Mouse (Mus musculus) kidney, adult 10 weeks (tissue): ENCODE measurements around the gene Whamm. TPM values are rescaled to one million over a fixed set of nuclear protein-coding genes. Genes with fewer than 3 reads are reported as not detected.

ENCODE experiments used
- polyA plus RNA-seq: library from polyadenylated mRNA; stranded (reverse); fragments of 350-450 nt; fragmentation: Illumina TruSeq; extraction: RNeasy Lipid Tissue Mini Kit (QIAGEN cat#74804); gene quantifications from one replicate; pipeline ENCODE4 v1.2.3, GENCODE M21; 2014; ENCODE audit warnings: low read depth, low replicate concordance

Gene Whamm
- polyA plus RNA-seq, result 7.3 TPM

DNA sequence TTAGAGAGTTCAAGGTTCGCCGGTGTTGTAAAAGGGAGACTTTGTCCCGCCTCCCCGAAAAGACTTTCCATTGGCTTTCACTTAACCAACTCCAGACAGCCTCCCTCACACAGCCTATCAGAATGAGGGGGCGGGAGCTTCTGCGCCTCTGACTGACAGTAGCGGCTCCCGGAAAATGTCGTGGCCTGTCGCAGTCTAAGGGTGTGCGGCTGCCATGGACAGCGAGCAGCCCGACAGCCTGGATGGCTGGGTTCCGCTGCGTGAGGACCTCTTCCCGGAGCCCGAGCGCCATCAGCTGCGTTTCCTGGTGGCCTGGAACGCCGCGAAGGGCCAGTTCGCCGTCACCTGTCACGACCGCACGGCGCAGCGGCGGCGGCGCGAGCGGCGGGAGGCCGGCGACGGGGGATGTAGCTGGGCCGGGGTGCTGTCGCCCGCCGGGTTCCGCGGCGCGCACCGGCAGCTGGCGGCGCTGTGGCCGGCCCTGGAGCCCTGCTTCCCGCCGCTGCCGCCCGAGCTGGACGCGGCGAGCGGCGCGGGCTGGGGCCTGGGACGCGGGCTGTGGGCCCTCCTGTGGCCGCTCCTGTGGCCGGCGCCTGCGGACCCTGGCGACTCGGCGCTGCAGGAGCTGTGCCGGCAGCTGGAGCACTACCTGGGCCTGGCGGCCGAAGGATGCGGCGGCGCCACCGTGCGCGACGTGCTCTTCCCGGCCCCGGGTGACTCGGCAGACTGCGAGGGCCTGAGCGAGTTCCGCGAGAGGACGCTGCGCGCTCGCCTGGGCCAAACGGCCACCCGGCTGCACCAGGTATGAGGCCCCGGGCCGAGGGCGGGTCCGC lies at the start of gene Whamm:
Gene Whamm, plus strand, starts transcription at position 159 of the 833 bp plus-strand sequence.

DNA sequence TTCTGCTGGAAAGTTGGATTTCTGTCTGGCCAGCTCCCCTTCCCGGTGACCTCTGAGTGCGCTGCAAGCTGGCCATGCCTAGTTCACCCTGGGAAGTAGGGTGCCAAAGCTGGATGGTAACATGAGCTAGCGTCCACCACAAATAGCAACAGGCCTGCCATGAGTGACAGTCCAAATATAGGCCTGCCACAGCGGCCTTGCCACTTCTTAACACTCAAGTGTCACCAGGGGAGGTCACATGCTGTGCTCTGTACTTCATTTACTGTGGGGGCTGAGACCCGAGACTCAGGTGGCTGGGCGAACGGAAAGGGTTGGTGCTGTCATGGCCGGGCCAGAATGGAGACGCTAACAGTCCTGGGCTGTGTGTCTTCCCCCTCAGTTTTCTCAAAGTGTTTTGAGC lies 4.2 kb upstream of the Whamm start, which contains the start of gene Fsd2:
Gene Fsd2, minus strand, starts transcription at position 53 of the 400 bp plus-strand sequence.

Other genes with a start within 250 kb of the Whamm start
- 353 TPM for gene Rps17, start 226.0 kb upstream of the Whamm start, polyA plus RNA-seq
- 19.3 TPM for gene Cpeb1, start 115.8 kb upstream of the Whamm start, polyA plus RNA-seq
- not detected for gene Ap3b2, start 77.3 kb upstream of the Whamm start, polyA plus RNA-seq
- not detected for gene BC048679, start 73.0 kb upstream of the Whamm start, polyA plus RNA-seq
- not detected for gene Fsd2, start 4.3 kb upstream of the Whamm start, polyA plus RNA-seq
- gene Homer2, start 136.3 kb downstream of the Whamm start, polyA plus RNA-seq, result 0.36 TPM
- 203 TPM for gene Ramac, start 191.7 kb downstream of the Whamm start, polyA plus RNA-seq
- 9.2 TPM for gene 3110040N11Rik, start 218.2 kb downstream of the Whamm start, polyA plus RNA-seq